Mouse (Mus musculus): ENCODE data around the gene Nfxl1. TPM values are rescaled to one million over a fixed set of nuclear protein-coding genes. Genes with fewer than 3 reads are reported as not detected.
A peak's percentile ranks its signal among the peaks of the same experiment; 100 is the strongest.

Nfxl1 gene
- polyA plus RNA-seq, 1 experiment from 2014 or later: 21.8 TPM

GRCm38 (mm10) chr5:72558716-72559526 lies 563 bp downstream of the Nfxl1 start:
- Histone ChIP-seq H3K27ac (peak overlapping the region; percentile 51), H3K4me1 (peaks cover 7% of the 10 kb centered on the region; the same call in 1 of the 2 replicates), H3K4me3 (replicated peaks) (peak overlapping the region; percentile 84), H3K9ac (peak overlapping the region; percentile 92), H3K9me3 (no peaks in the 10 kb centered on the region), H3K27me3 (no peaks in the 10 kb centered on the region), H3K4me2 (peak overlapping the region; percentile 80), H3K36me3 (replicated peaks) (peaks cover 4% of the 10 kb centered on the region; the same call in 1 of the 2 replicates)
- peak; percentile 82 for ATAC-seq (ENCODE audit: low FRiP score)
- under 1% methylated on average over 57 of the region's 57 CpGs for WGBS

DNA sequence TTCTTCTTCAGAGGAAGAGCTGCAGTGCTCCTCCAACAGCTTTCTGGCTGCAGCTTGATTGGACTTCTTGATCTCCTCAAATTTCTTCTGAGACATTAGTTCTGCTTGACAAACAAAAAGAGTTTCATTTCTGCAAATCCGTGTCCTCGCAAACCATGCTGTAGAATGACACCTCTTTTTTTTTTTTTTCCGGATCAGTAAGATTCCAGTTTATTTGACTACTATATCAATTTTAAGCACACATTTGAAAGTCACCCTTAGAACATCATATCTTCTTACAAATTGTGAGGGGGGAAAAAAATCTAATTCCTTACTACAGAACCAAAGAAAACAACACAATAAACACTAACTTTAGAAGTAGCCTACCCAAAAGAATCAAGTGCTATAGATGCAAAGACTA lies 3.2 kb downstream of the Nfxl1 start:
- no peak overlapping the region for H3K4me3 ChIP-seq (replicated peaks)
- H3K36me3 ChIP-seq (replicated peaks): peaks cover 4% of the 10 kb centered on the region; the same call in 1 of the 2 replicates
- no peak overlapping the region for H3K27ac ChIP-seq
- 86% methylated on average over 3 of the region's 3 CpGs for WGBS
- no peak overlapping the region for H3K9ac ChIP-seq
- H3K9me3 ChIP-seq: no peaks in the 10 kb centered on the region
- peaks cover 7% of the 10 kb centered on the region; the same call in 1 of the 2 replicates for H3K4me1 ChIP-seq
- no peaks in the 10 kb centered on the region for H3K27me3 ChIP-seq
- H3K4me2 ChIP-seq: no peak overlapping the region
- no peak for ATAC-seq (ENCODE audit: low FRiP score)

GRCm38 (mm10) chr5:72551209-72551608 lies 8.3 kb downstream of the Nfxl1 start:
- Histone ChIP-seq H3K27ac (no peak overlapping the region), H3K9me3 (no peaks in the 10 kb centered on the region), H3K4me1 (no peaks in the 10 kb centered on the region), H3K36me3 (replicated peaks) (peaks cover 12% of the 10 kb centered on the region), H3K9ac (no peak overlapping the region), H3K4me3 (replicated peaks) (no peak overlapping the region), H3K4me2 (no peak overlapping the region), H3K27me3 (no peaks in the 10 kb centered on the region)
- ATAC-seq (ENCODE audit: low FRiP score): no peak
- WGBS: 97% methylated on average over 3 of the region's 3 CpGs

DNA sequence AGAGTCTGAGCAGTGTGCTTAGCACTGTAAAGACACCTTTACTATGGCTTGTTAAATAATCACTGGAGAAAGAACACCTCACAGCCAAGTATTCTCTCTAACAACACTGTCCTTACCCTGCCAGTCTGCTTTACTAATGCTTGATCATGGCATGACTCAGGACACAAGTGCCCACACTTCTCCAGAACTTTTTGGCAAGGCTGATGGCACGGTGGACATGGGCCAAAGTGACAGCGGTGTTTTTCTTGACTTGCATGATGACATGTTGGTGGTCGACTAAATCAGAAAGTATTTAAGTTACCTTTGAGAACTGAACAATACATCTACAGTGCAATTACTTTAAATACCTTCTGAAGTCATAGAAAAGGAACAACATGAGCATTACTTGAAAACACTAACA lies 30.6 kb downstream of the Nfxl1 start:
- Histone ChIP-seq H3K9ac (no peak overlapping the region), H3K36me3 (replicated peaks) (peaks cover 38% of the 10 kb centered on the region), H3K9me3 (no peaks in the 10 kb centered on the region), H3K4me3 (replicated peaks) (no peak overlapping the region), H3K4me1 (no peaks in the 10 kb centered on the region), H3K27ac (no peak overlapping the region), H3K27me3 (no peaks in the 10 kb centered on the region), H3K4me2 (no peak overlapping the region)
- ATAC-seq (ENCODE audit: low FRiP score): no peak
- 96% methylated on average over 3 of the region's 3 CpGs for WGBS

DNA sequence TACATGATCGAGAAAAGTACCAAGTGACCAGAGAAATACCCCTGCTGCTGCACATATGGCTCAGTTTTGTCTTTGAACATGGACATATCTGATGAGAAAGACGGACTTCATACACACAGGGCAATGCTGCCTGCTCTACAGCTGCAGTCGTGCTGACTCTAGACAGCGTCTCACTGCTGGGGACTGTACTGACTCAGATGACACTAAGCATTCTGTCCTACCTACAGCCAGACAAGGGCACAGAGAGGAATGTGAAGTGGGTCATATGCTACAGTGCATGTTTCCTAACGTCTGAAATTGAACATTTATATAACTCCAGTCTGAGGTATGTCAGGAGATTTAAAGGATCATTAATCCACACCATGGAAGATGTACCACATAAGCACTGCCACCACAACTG lies 45.7 kb downstream of the Nfxl1 start:
- 91% methylated on average over 5 of the region's 5 CpGs for WGBS
- Histone ChIP-seq H3K27ac (no peak overlapping the region), H3K27me3 (no peaks in the 10 kb centered on the region), H3K9me3 (no peaks in the 10 kb centered on the region), H3K4me2 (no peak overlapping the region), H3K4me1 (no peaks in the 10 kb centered on the region), H3K4me3 (replicated peaks) (no peak overlapping the region), H3K9ac (no peak overlapping the region), H3K36me3 (replicated peaks) (peaks cover 35% of the 10 kb centered on the region)
- ATAC-seq (ENCODE audit: low FRiP score): no peak

GRCm38 (mm10) chr5:72505740-72506139 lies 53.7 kb downstream of the Nfxl1 start:
- 77% methylated on average over 5 of the region's 5 CpGs for WGBS
- H3K4me2 ChIP-seq: no peak overlapping the region
- no peak for ATAC-seq (ENCODE audit: low FRiP score)
- no peaks in the 10 kb centered on the region for H3K9me3 ChIP-seq
- H3K4me1 ChIP-seq: peaks cover 13% of the 10 kb centered on the region
- no peak overlapping the region for H3K4me3 ChIP-seq (replicated peaks)
- H3K36me3 ChIP-seq (replicated peaks): no peaks in the 10 kb centered on the region
- H3K27me3 ChIP-seq: peaks cover 44% of the 10 kb centered on the region
- no peak overlapping the region for H3K27ac ChIP-seq
- H3K9ac ChIP-seq: no peak overlapping the region

- Histone ChIP-seq H3K9me3 (no peaks in the 10 kb centered on the region), H3K4me3 (replicated peaks) (peak within 1 kb of the TSS; percentile 37), H3K36me3 (replicated peaks) (no peaks in the 10 kb centered on the region), H3K27ac (no peak within 1 kb of the TSS), H3K4me1 (peaks cover 13% of the 10 kb centered on the region), H3K4me2 (peak within 1 kb of the TSS; percentile 56), H3K9ac (peak within 1 kb of the TSS; percentile 36; the same call in 1 of the 2 replicates), H3K27me3 (peaks cover 44% of the 10 kb centered on the region)
- 1% methylated on average over 63 of the region's 64 CpGs for WGBS
- no peak; the same call in 1 of the 2 replicates for ATAC-seq (ENCODE audit: low FRiP score)
Measured at GRCm38 (mm10) chr5:72503531-72504523, 55.7 kb downstream of the Nfxl1 start, which contains the start of gene Corin. TSS of gene Corin (minus strand) at chr5:72504473.

DNA sequence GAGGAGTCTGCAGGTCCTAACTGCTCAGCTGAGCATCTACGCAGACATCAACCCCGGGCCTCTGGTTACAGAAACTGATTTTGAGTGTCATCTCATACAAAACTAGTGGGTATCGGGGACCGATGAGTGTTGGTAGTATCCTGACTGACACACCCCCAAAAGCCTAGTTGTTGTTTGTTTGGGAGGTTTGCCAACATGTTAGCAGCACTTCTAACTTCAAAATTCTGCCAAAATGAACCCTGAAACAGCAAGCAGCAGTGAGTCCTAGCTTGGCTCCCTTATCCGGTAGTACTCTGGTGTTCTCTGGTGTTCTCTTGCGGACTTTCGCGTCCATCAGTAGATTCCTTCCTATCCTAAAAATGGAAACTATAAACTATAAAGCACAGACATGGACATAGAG lies 56.7 kb downstream of the Nfxl1 start:
- Histone ChIP-seq H3K9me3 (no peaks in the 10 kb centered on the region), H3K4me2 (no peak overlapping the region; the same call in 1 of the 2 replicates), H3K9ac (no peak overlapping the region), H3K4me3 (replicated peaks) (no peak overlapping the region), H3K27ac (no peak overlapping the region), H3K27me3 (peaks cover 44% of the 10 kb centered on the region), H3K4me1 (peaks cover 13% of the 10 kb centered on the region), H3K36me3 (replicated peaks) (no peaks in the 10 kb centered on the region)
- 76% methylated on average over 8 of the region's 8 CpGs for WGBS
- no peak for ATAC-seq (ENCODE audit: low FRiP score)

- no peak overlapping the region for H3K4me2 ChIP-seq
- H3K27ac ChIP-seq: no peak overlapping the region
- no peaks in the 10 kb centered on the region for H3K9me3 ChIP-seq
- no peak for ATAC-seq (ENCODE audit: low FRiP score)
- WGBS: 64% methylated on average over 3 of the region's 3 CpGs
- H3K4me3 ChIP-seq (replicated peaks): no peak overlapping the region
- H3K36me3 ChIP-seq (replicated peaks): no peaks in the 10 kb centered on the region
- H3K4me1 ChIP-seq: peaks cover 13% of the 10 kb centered on the region
- no peak overlapping the region for H3K9ac ChIP-seq
- peaks cover 44% of the 10 kb centered on the region for H3K27me3 ChIP-seq
Measured at GRCm38 (mm10) chr5:72501763-72502162, 57.7 kb downstream of the Nfxl1 start.

DNA sequence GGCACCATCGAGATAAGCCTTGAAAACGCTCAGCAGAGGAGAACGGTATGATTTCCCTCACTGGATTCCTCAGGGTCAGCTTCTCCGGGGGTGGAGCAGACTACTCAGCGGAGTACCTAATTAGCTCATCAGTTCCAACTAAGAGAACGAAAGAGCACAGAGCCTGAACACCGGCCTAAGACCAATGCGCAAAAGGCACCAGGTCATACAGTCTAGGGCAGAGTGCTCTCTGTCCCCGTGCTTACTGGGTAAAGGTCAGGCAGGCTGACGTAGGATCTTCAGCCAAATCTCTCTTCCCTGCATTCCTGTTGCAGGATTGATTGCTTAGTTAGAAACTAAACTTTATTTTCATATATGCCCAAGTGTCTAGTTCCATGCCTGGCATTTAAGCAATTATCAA lies 61.2 kb downstream of the Nfxl1 start:
- Histone ChIP-seq H3K4me3 (replicated peaks) (no peak overlapping the region), H3K36me3 (replicated peaks) (no peaks in the 10 kb centered on the region), H3K27ac (no peak overlapping the region), H3K9ac (no peak overlapping the region), H3K9me3 (no peaks in the 10 kb centered on the region), H3K27me3 (peaks cover 21% of the 10 kb centered on the region), H3K4me2 (no peak overlapping the region), H3K4me1 (peaks cover 1% of the 10 kb centered on the region; the same call in 1 of the 2 replicates)
- no peak for ATAC-seq (ENCODE audit: low FRiP score)
- 81% methylated on average over 10 of the region's 10 CpGs for WGBS

GRCm38 (mm10) chr5:72496756-72497155 lies 62.7 kb downstream of the Nfxl1 start:
- Histone ChIP-seq H3K27ac (no peak overlapping the region), H3K36me3 (replicated peaks) (no peaks in the 10 kb centered on the region), H3K9me3 (no peaks in the 10 kb centered on the region), H3K4me3 (replicated peaks) (no peak overlapping the region), H3K9ac (no peak overlapping the region), H3K4me1 (no peaks in the 10 kb centered on the region), H3K27me3 (peaks cover 5% of the 10 kb centered on the region; the same call in 1 of the 2 replicates), H3K4me2 (no peak overlapping the region)
- WGBS: 87% methylated on average over 4 of the region's 4 CpGs
- ATAC-seq (ENCODE audit: low FRiP score): no peak

GRCm38 (mm10) chr5:72493906-72494305 lies 65.6 kb downstream of the Nfxl1 start:
- H3K4me1 ChIP-seq: no peaks in the 10 kb centered on the region
- no peaks in the 10 kb centered on the region for H3K9me3 ChIP-seq
- no peak overlapping the region for H3K4me3 ChIP-seq (replicated peaks)
- H3K9ac ChIP-seq: no peak overlapping the region
- no peak overlapping the region for H3K4me2 ChIP-seq
- H3K27me3 ChIP-seq: no peaks in the 10 kb centered on the region
- H3K27ac ChIP-seq: no peak overlapping the region
- H3K36me3 ChIP-seq (replicated peaks): no peaks in the 10 kb centered on the region
- WGBS: 85% methylated on average over 7 of the region's 7 CpGs
- ATAC-seq (ENCODE audit: low FRiP score): no peak

Data from forebrain, embryonic 12.5 days (tissue).